Mouse (Mus musculus) heart, postnatal 14 days (tissue): ENCODE results near the gene Rrnad1. TPM values are rescaled to one million over a fixed set of nuclear protein-coding genes. Genes with fewer than 3 reads are reported as not detected.

Experiments
- DNase-seq, 2 experiments: peaks; one replicate each; pipeline ENCODE4 v3.0.0; 2021 to 2022
- intact Hi-C: fragments of 180-260 bp; cut with DNase I; formaldehyde crosslinking; loops from one replicate; pipeline ENCODE4 v1.15.1; 2025
- long read RNA-seq, 2 experiments: library from polyadenylated mRNA; stranded (forward); transcript quantifications; one replicate each; pipeline ENCODE4 v2.0.0; 2021
- total RNA-seq, 2 experiments: library from RNA; stranded (reverse); gene quantifications; 2 replicates each; pipeline ENCODE4 v1.2.3; 2021

The Rrnad1 gene
- 1 to 10 TPM; 6.9 to 8.5 TPM for total RNA-seq
- long read RNA-seq, experiment 1, transcript Rrnad1-201 (8 exons, 2,492 nt), result major isoform, 6 of 23 reads
- long read RNA-seq, experiment 1, partial matches to known transcripts, result 8 of 23 reads
- long read RNA-seq, experiment 1, other reads (novel, unspliced or antisense), result 7 of 23 reads
- long read RNA-seq, experiment 2, partial matches to known transcripts, result 5 of 16 reads
- long read RNA-seq, experiment 2, other reads (novel, unspliced or antisense), result 5 of 16 reads

GRCm38 (mm10) chr3:87930078-87930795 is at the start of gene Rrnad1, which contains the start of gene Isg20l2:
Gene Rrnad1 (minus strand): TSS chr3:87930717.
Gene Isg20l2 (plus strand): TSS chr3:87930314.
- peak; percentile 96 to 98 for DNase-seq
- intact Hi-C loops, result loop anchor here (10.0 kb wide), 1 partner anchor 135 kb away; the partner anchor contains the start of genes Insrr and Ntrk1

GRCm38 (mm10) chr3:87980085-87980484 is 49.6 kb upstream of the Rrnad1 start:
- intact Hi-C loops, result no loop called here
- DNase-seq, result no peak

- DNase-seq, result no peak
- intact Hi-C loops, result no loop called here
These were observed 49.0 kb upstream of the Rrnad1 start for GRCm38 (mm10) chr3:87979493-87979892.

GRCm38 (mm10) chr3:87974381-87974987 is 44.0 kb upstream of the Rrnad1 start:
- intact Hi-C loops, result no loop called here
- peak in 1 of 2 experiments; percentile 59 for DNase-seq

DNA sequence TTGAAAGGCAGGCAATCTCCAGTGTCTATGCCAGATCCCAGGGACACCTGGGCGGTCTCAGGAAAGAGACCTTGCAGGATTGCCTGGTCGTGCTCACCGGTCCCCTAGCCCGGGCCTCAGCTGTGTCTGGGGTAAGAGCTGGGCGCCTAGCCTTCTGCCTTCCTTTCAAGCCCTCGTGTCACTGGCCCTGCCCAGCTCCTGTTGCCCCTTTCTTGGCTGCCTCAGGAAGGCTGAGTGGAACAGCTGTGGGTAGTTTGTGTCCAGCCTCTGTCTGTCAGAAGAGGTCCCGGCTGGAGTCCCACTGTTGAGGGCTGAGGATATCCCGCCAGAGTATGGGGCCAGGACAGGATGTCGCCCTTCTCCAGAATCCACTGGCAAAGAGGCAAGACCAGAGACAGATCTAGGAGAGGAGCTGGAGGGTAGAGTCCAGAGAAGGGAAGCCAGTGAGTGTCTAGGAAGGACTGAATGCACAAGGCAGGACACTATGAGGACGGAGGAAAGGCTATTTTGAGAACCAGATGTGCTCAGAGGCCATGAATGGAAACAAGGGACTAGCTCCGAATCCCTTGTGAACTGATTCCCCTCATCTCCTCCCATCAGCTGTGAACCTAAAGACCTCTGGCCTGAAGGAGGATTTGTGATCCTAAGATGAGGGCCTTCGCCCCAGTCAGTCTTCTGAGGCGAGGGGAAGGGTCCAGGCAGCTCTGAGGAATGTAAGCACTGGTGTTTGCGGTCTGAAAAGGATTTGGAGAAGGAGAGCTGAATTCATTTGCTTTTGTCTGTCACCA is 43.3 kb upstream of the Rrnad1 start:
- intact Hi-C loops, result no loop called here
- DNase-seq, result no peak

GRCm38 (mm10) chr3:87972776-87973175 is 42.3 kb upstream of the Rrnad1 start:
- DNase-seq, result no peak
- intact Hi-C loops, result no loop called here

- no peak for DNase-seq
- intact Hi-C loops, result no loop called here
These were observed 41.7 kb upstream of the Rrnad1 start for GRCm38 (mm10) chr3:87972203-87972664.

DNA sequence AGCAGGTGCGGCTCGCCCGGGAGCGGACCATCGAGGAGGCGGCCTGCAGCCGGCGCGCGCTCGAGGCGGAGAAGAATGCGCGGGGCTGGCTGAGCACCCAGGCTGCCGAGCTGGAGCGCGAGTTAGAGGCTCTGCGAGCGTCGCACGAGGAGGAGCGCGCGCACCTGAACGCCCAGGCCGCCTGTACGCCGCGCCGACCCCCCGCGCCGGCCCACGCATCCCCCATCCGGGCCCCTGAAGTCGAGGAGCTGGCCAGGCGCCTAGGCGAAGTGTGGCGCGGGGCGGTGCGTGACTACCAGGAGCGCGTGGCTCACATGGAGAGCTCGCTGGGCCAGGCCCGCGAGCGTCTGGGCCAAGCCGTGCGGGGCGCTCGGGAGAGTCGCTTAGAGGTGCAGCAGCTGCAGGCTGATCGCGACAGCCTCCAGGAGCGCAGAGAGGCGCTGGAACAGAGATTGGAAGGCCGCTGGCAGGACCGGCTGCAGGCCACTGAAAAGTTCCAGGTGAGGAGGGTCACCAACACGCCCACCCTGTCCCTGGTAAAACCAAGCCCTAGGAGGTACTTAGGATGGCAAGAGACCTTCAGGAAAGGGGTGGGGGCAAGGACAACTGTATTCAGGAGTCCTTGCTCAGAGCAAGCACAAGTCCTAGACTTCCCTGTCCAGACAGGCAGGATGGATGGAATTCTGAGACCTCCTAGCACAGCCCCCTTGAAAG is 41.1 kb upstream of the Rrnad1 start:
- DNase-seq, result no peak
- intact Hi-C loops, result no loop called here

DNA sequence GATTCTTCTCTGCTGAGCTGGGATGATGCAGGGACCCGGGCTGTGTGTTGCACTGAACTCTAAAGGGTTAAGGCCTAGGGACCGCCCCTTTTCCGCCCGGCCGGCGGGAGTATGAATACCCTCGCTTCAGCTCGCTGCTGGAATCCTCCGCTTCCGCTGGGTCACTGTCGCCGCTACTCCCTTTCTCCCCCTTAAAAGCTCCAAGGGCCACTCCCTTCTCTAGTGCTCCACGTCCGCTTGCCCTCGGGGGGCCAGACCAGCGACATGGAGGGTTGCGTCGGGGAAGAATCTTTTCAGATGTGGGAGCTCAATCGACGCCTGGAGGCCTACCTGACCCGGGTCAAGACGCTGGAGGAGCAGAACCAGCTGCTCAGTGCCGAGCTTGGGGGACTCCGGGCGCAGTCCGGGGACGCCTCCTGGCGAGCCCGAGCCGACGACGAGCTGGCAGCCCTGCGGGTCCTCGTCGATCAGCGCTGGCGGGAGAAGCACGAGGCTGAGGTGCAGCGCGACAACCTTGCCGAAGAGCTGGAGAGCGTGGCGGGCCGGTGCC is 40.5 kb upstream of the Rrnad1 start, which contains the start of gene Nes:
Nes (plus strand) TSS at position 140 of the 550 bp plus-strand sequence.
- intact Hi-C loops, result loop anchor here (1.0 kb wide), 2 partner anchors 16 to 100 kb away; no protein-coding TSS in a partner anchor
- peak; percentile 78 for DNase-seq

DNA sequence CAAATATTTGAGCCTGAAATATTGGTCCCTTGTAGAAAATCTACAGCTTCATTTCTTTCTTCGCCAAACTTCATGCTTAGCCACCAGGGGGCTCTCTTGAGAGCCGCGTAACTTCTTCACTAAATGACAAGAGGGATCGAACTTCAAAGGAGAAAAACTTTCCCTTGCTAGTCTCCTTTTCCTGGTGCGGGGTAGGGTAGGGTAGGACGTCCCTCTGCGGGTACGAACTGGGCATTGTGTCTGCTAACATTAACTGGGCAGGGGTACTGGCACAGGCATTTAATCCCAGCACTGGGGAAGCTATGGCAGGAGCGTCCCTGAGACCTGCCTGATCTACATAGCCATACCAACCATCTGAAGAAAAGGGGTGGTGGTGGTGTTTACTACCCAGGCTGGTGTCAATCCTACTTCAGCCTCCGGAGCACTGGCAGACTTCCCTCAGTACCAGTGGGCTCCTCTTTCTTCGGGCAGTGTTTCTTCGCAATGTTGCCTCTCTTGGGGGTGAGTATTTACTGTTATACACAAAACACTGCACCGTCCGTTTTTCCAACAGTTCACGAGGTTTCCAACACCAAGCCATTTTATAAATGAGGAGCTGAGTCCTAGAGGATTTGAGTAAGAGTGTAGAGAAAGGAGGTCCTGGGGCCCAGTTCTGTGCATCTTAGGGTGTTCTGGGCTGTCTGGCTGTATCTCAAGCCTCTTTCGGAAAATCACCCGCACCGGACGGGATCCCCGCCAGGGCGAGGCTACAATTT is 39.8 kb upstream of the Rrnad1 start:
- intact Hi-C loops, result loop anchor here (1.0 kb wide), 2 partner anchors 17 to 101 kb away; no protein-coding TSS in a partner anchor
- peak; percentile 60 to 77 for DNase-seq

GRCm38 (mm10) chr3:87960586-87961191 is 30.2 kb upstream of the Rrnad1 start:
- DNase-seq, result peak; percentile 89 to 91
- intact Hi-C loops, result loop anchor here (1.0 to 5.0 kb wide), 2 partner anchors 25 to 37 kb away; no protein-coding TSS in a partner anchor

GRCm38 (mm10) chr3:87960191-87960585 is 29.7 kb upstream of the Rrnad1 start:
- no peak for DNase-seq
- intact Hi-C loops, result loop anchor here (5.0 kb wide), 1 partner anchor 37 kb away; no protein-coding TSS in a partner anchor

GRCm38 (mm10) chr3:87959371-87959770 is 28.9 kb upstream of the Rrnad1 start:
- no peak for DNase-seq
- intact Hi-C loops, result no loop called here

GRCm38 (mm10) chr3:87958967-87959366 is 28.4 kb upstream of the Rrnad1 start:
- no peak for DNase-seq
- intact Hi-C loops, result no loop called here

DNA sequence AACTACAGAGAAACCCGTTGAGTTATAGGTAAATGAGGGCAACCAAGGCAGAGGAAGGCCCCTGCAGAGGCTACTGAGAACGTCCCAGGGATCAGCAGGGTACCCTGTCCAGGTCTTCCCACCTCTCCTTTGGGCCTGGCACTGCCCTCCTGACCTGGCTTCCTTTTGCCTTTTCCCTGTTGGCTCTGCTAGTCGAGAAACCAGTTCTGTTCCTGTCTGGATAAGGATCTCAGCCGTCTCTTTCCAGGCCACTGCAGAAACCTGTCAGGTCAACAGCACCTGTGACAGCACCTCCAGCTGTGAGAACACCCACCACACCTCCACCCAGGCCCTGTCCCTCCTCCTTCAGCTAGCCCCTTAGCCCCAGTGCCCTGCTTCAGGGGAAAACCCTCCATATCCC is 28.0 kb upstream of the Rrnad1 start:
- DNase-seq, result no peak
- intact Hi-C loops, result no loop called here

- DNase-seq, result no peak
- intact Hi-C loops, result no loop called here
These were observed 27.5 kb upstream of the Rrnad1 start for GRCm38 (mm10) chr3:87958056-87958455.

GRCm38 (mm10) chr3:87952440-87952839 is 21.9 kb upstream of the Rrnad1 start:
- intact Hi-C loops, result no loop called here
- no peak for DNase-seq

GRCm38 (mm10) chr3:87951946-87952345 is 21.4 kb upstream of the Rrnad1 start:
- intact Hi-C loops, result no loop called here

More at GRCm38 (mm10) chr3:87951946-87952345, 21.4 kb upstream of the Rrnad1 start:
- no peak for DNase-seq
